9 mouse cellular contexts compared by ENCODE assay signal in genomic region chr19:57274717-57275116, GRCm38 (mm10). TPM values are rescaled to one million over a fixed set of nuclear protein-coding genes. Genes with fewer than 3 reads are reported as not detected.
DNase-seq lines count a peak whose midpoint lies in the region; ATAC-seq lines count a peak whose summit lies in the region.
"Had no signal": no experiment of that assay in that cellular context is flagged by ENCODE, and none has a peak within 500 bp of the region (broad histone marks: within the 10 kb centered on the region; RNA-seq: fewer than 3 reads in every experiment).

No protein-coding gene starts in this region.

- no peaks in the 10 kb centered on the region for H3K36me3 ChIP-seq in heart, embryonic 12.5 days
- H3K36me3 ChIP-seq in intestine, embryonic 16.5 days (ENCODE audit: control insufficient read depth, insufficient read depth, low read length), result no peaks in the 10 kb centered on the region

- peak overlapping the region; percentile 50 for H3K4me2 ChIP-seq in heart, embryonic 12.5 days
- H3K4me2 ChIP-seq in intestine, embryonic 16.5 days (ENCODE audit: low read depth, low read length), result peak overlapping the region; percentile 55

- H3K27ac ChIP-seq in heart, embryonic 12.5 days (ENCODE audit: poor library complexity, severe bottlenecking), result no peak overlapping the region
- peak overlapping the region; percentile 76 for H3K27ac ChIP-seq in intestine, embryonic 16.5 days (ENCODE audit: low read length)
- H3K27ac ChIP-seq: macrophage had no signal

- DNase-seq in heart, adult 9 months (ENCODE audit: low spot score in 2 of 2), result no peak
- peak; percentile 45 to 46 for DNase-seq in cerebellum, postnatal 36 days
- peak; percentile 86 to 88 for DNase-seq in lung, adult 18-20 months
- peak; percentile 78 for DNase-seq in yolk sac, embryonic 10.5 days (ENCODE audit: low spot score)
- DNase-seq in spleen, postnatal 4 days (ENCODE audit: low spot score in 2 of 2), result no peak
- no peak for DNase-seq in thymus, postnatal 14 days

- H3K9ac ChIP-seq in heart, embryonic 12.5 days, result no peak overlapping the region
- H3K9ac ChIP-seq in intestine, embryonic 16.5 days (ENCODE audit: low read depth, low read length), result peak overlapping the region; percentile 38

- no peaks in the 10 kb centered on the region for H3K27me3 ChIP-seq in heart, embryonic 12.5 days (replicated peaks)
- H3K27me3 ChIP-seq in intestine, embryonic 16.5 days (replicated peaks; ENCODE audit: control insufficient read depth, insufficient read depth, low read length), result no peaks in the 10 kb centered on the region

- ATAC-seq in heart, embryonic 12.5 days (ENCODE audit: insufficient number of reproducible peaks, low FRiP score), result no peak
- ATAC-seq in intestine, embryonic 16.5 days, result peak; percentile 53

- H3K9me3 ChIP-seq in heart, embryonic 12.5 days (replicated peaks), result no peaks in the 10 kb centered on the region
- no peaks in the 10 kb centered on the region for H3K9me3 ChIP-seq in intestine, embryonic 16.5 days (ENCODE audit: control insufficient read depth, low read length)

- WGBS in heart, embryonic 12.5 days, result 34% methylated on average over 6 of the region's 6 CpGs
- WGBS in intestine, embryonic 16.5 days, result 20% methylated on average over 6 of the region's 6 CpGs

- H3K4me3 ChIP-seq in heart, embryonic 12.5 days, result peak overlapping the region; percentile 4; the same call in 1 of the 2 replicates
- peak overlapping the region; percentile 31 for H3K4me3 ChIP-seq in intestine, embryonic 16.5 days (ENCODE audit: low read length)

- H3K4me1 ChIP-seq in heart, embryonic 12.5 days (replicated peaks), result peaks cover 52% of the 10 kb centered on the region
- H3K4me1 ChIP-seq in intestine, embryonic 16.5 days (ENCODE audit: control insufficient read depth, insufficient read depth, low read length), result peaks cover 30% of the 10 kb centered on the region

RNA-seq across cellular contexts. Expression of gene Ablim1, which starts 40.0 kb away (rescaled TPM):
- polyA plus RNA-seq in heart, embryonic 12.5 days (2016; fragmentation: Nextera tagmentation; extraction: Ambion mirVana), result 53.4 and 53.5 TPM in 2 replicates
- 29.2 and 32.0 TPM in 2 replicates for polyA plus RNA-seq in intestine, embryonic 16.5 days (2015; fragmentation: Nextera tagmentation; extraction: Ambion mirVana)

Comparison
In these comparisons a context has a peak if more than half of its experiments do, and no peak if none do; other contexts are left out.
1. DNase-seq: peak in cerebellum, postnatal 36 days (2 of 2), lung, adult 18-20 months (2 of 2) and yolk sac, embryonic 10.5 days (single experiment); none in heart, adult 9 months (0 of 2), spleen, postnatal 4 days (0 of 2) and thymus, postnatal 14 days (single experiment).